Comparison of ENCODE assay signal across 1 mouse cellular context in the genomic region with DNA sequence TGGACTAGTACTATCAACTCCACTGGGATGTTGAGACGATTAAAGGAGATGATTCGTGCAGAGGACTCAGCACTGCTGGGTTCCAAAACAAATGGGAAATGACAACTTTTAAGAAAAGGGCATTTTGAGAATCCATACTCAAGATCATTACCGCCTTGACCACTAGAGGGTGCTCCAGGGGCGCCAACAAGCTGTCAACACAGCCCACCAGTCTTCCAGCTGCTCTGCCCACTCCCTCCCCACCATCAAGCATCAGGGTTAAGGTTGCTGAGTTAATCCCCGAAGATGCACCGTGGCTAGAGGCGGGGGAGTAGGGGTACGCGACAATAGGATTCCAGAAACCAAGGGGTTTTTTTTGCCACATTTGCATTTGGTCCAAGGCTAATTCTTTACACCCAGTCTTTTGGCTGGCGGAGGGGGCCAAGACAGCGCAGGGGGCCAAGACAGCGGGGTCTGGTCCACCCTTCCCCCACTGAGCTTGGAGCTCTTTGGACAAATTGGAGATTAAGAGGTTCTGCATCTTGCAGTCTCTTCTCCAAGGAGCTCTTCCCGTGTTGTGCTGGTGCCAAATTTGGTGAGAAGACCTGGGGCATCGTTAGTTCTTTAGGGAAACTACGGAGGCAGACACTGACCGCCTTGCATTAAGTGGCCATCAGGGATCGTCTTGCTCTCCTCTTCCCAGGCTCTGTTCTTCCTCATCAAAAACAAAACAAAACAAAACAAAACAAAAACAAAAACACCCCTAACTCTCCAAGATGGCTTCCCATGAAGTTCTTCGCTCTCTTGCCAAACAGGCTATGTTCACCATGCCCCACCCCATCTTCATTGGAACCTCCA.
TF ChIP-seq lines count a peak whose summit lies in the region.

No protein-coding gene starts in this region.

TF ChIP-seq in C2C12, 6 proteins besides CTCF, POLR2A, EP300 and RAD21:
- TF ChIP-seq MYOG (IDR thresholded peaks at IDR 0.05; ENCODE audit: control insufficient read depth, extremely low read depth, insufficient read length) (no peak), USF1 (IDR thresholded peaks at IDR 0.05; ENCODE audit: low read depth) (no peak), CEBPB (IDR thresholded peaks at IDR 0.05; ENCODE audit: low read depth) (no peak), MAX (IDR thresholded peaks at IDR 0.05) (peak; percentile 9), MYOD1 (IDR thresholded peaks at IDR 0.05; ENCODE audit: control insufficient read depth, insufficient read length, low read depth) (peak; percentile 28), FOSL1 (IDR thresholded peaks at IDR 0.05; ENCODE audit: insufficient read depth, low read length, poor library complexity, severe bottlenecking) (no peak)
